Mouse (Mus musculus): ENCODE data around the gene Map4k3.

Gene Map4k3

DNA sequence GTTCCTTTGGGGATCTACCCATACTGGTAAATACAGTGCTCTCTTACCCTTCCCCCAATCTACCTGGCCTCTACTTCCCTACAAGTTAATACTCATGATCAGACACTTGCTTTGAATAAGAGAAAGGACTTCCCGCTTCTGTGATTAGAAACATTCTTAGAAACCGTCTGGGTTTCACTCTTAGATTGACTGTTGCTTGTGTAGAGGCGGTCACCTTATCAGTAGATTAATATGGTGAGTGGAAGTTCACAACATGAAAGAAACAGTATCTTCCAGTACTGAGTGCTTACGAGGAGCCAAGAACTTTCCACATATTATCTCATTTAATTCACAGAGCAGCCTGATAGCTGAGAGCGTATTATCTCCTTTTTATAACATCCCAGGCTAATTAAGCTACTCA lies 1.5 kb upstream of the Map4k3 start:
- DNase-seq (ENCODE audit: low spot score) = no peak

DNA sequence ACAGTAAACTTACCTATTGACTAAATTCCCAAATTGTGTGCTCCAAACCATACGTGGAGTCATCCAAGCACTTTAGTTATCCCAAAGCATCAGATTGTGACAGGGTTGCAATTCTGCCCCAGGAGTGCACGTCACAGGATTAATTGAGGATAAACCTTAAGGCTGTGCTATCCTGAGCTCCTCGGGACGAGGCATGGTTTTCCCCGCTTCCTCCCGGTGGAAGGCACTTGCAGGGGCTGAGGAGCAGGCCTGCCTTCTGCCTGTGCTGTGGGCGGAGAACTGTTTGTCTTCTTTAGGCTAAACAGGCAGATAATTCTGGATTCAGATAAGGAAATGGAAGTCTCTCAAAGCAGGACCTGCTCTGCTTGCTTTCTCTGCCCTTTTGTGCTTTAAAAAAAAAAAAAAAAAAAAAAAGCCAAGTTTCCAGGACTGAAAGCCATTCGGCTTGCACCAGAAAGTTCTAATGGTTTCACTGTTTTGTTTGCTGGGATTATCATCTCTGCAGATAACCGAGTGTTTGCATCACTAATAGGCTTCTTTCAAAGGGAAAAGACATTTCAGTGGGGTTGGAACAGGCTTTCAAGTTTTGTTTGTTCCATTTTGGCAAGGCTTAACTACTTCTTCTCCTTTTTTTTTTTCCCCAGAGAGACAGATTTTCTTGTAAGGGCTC lies 930 bp upstream of the Map4k3 start:
- DNase-seq (ENCODE audit: low spot score) = no peak

DNA sequence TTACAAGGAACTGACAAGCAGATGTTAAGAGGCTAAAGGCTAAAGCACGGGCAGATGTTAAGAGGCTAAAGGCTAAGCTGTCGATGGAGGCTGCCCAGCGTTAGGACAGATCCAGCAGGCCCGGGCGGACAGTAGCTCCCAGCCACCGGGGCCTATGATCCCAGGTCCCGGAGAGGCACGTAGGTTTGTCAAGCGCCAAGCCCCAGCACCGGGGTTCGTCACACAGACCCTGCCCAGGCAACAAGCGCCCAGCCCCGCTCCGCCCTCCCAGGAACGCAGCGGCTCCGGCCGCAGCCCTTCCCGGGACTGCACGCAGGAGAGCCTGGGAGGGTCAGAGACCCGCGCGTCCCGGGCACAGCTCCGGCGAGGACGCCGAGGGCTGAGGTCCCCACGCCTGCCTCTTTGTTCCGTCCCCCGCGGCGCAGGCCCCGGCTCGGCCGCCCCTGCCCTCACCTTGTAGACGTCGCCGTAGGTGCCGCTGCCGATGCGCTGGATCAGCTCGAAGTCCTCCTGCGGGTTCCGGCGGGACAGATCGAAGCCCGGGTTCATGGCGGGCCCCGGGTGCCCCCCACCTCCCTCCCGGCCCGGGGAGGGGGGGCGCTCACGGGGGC lies 839 bp downstream of the Map4k3 start:
- DNase-seq (ENCODE audit: low spot score) = peak; percentile 32

DNA sequence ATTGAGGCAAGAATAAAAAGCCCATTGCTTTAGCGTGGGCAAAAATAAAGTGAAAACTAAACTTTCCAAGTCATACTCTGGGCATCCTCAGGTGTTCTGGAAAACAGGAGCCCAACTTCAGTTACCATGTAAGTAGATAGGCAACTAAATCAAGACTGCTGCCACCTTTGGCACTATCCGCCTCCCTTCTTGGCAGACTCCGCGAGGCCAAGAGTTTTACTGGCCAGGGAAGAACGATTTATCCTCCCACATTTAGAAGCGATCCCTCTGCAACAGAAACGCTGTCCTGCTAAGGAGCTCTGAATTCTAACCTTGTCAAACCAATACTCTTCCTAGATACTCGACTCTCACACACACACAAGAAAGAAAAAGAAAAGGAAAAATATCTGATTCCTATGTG lies 1.5 kb downstream of the Map4k3 start:
- no peak for DNase-seq (ENCODE audit: low spot score)

DNA sequence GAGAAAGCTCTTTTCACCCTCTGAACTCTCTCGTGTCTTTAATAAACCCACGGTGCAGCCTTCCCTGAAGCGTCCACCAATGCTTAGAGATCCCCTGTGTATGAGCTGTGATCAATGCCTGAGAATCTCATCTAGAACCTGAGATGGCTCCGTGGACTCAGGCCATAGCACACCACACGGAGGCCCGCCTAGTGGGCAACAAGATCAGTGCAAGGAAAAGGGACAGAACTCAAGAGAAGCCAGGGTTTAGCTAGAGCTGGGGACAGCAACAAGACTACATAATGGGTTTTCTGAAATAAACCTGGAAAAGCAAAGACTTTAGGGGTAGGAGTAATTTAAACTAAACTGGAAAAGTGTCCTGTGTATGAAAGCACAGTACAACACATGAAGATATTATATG lies 5.2 kb downstream of the Map4k3 start:
- no peak for DNase-seq (ENCODE audit: low spot score)

DNA sequence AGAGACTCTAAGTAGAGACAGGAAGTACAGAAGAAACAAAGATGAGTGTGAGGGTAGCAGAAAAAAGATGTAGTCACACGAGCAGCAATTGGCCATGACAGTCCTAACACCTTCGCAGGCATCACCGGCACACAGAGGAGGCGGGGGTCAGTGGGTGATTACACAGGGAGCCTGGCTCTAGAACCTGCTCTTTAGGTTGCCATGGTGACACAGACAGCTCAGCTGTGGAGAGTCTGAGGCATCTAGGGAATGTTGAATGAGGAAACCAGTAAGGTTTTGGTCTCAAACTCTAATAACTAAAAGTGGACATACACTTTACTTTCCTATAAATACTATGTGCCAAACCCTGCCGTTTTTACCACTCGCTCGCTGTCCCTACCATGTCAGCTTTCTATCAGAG lies 6.6 kb downstream of the Map4k3 start:
- DNase-seq (ENCODE audit: low spot score) = no peak

DNA sequence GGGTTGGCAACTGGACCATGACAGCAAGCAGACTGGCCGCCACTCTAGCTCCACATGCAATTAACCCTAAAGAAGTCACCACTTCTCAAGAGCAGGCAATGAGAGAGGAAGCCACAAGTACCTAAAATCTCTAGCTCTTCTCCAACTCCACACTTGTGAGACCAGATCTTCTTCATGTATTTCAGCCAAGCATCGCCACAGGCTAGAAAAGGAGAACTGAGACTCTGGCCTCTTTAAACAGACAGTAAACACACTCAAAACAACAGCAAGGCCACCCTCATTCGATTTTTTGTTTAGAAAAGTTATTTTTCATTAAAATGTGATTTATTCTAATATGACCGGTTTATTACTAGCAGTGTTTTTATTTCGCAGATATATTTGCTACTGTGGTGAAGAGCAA lies 9.0 kb downstream of the Map4k3 start:
- DNase-seq (ENCODE audit: low spot score) = no peak

DNA sequence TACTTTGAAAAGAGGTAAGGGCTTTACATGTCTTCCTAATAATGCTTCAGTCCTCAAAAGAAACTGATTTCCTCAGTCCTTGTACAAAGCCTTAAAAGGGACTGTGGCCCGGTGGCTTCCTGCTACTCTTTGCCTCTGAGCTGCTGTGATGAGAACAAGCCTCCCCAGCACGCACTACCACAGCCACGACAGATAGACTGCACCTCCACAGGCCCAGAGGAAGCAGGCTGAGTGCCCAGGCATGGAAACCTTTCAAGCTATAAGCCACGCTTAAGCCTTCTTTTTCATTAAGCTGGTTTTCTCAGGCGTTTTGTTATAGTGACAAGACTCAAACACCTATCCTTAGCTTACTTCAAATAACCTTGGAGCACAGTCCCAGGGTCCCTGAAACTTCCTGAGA lies 10.0 kb downstream of the Map4k3 start:
- no peak for DNase-seq (ENCODE audit: low spot score)

DNA sequence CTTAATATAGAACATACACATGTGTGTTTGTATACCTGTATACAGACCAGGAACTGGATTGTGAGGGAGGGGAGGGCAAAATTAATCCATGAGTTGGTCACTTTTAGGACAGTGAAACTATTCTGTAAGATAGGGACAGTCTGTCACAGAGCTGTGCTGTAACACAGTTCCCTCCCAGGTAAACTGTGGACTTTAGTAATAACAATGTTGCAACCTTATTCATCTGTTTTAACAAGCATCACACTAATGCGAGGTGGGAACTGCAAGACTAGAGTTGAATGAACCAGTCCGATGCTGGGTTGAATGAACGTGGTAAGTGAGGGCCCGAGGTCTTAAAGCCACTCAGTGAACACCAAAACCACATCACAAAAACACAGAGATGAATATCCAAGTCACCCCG lies 14.7 kb downstream of the Map4k3 start:
- DNase-seq (ENCODE audit: low spot score) = no peak

DNA sequence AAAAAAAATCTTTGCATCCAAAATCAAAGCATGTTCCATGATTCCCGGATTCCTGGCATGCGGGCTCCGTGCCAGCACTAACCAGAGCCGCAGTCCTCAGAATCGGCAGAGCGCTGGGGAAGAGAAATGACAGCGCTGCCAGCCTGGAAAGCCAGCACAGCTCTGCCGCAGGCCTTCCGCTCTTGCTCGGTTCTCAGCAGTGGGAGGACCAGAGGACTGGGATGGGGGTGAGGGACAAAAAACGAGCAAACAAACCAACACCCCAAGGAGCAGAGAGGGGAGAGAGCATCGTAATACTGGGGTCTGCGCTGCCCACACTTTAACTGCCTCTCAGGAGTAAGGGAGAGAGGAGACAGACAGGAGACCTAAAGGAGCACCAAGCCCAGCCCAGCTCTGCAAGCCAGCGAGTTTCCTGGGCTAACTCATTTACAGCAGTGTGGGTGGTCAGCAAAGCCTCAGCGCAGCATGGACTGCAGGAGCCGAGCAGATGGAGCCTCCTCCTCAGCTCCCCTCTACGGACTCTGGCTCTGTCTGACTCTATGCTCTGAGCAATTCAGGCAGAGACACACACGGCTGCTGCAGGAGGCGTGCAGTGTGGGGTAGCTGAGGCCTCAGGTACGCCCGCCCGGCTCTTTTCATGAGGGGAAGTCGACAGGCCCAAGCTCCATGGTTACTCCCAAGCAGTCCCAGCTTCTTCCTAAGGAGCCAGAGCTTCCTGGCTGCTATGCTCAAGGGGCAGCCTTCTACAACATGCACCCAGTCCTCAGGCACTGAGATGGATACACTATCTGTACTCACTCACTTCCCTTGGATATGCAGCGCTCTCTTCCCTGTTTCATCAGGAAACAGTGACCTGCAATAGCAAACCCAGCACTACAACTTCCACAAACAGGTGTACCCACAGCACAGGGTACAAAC lies 18.1 kb downstream of the Map4k3 start:
- DNase-seq (ENCODE audit: low spot score) = peak; percentile 49

DNA sequence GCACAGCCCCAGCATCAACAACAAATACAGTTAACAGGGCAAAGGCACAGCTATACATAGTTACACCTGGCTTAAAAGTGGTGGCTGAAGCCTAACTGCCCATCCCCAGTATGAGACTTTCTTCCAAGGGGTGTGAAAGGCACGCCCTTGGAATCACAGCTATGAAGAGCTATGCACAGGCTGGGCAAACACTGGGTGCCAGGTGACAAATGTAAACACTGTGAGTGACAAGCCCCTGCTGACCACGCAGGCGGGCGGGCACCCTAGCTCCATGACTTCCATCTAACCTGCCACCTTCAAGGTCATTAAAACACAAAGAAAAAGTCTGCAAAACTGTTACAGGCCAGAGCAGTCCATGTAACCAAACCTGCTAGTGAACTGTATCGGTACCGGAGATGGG lies 19.5 kb downstream of the Map4k3 start:
- DNase-seq (ENCODE audit: low spot score) = no peak

DNA sequence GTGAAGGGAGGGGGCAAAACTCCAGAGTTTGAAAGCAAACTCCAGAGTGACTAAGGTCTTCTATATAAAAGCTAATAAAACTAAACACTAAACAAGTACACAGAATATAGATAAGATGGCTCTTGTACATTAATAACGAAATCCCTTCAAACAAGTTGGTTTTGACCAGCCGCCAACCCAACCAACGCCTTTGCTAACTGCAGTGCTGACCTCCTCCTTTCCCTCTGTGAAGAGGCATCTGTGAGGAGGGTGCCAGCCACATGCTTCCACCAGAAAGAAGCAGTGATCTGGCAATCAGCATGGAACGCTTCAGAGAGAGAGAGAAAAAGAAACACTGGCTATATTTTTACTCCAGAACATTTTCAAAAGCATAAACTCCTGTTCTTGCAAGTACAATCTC lies 21.1 kb downstream of the Map4k3 start:
- peak; percentile 69 for DNase-seq (ENCODE audit: low spot score)

DNA sequence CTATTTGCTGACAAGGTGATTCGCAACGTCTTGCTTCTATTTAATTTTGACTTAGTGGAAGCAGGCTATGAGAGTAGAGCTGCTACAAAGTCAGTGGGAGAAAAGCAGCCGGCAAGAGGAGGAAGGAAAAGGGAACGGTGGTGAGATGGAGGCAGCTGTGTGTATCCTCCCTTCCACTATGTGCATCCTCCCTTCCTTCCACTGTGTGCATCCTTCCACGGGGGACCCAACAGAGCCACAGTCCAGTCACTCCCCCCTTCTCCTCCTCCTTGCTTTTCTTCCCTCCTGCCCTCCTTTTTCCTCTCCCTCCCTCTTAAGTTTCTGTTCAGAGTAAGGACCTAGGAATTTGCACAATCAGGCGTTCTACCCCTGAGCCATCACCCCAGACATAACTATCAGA lies 21.7 kb downstream of the Map4k3 start:
- no peak for DNase-seq (ENCODE audit: low spot score)

DNA sequence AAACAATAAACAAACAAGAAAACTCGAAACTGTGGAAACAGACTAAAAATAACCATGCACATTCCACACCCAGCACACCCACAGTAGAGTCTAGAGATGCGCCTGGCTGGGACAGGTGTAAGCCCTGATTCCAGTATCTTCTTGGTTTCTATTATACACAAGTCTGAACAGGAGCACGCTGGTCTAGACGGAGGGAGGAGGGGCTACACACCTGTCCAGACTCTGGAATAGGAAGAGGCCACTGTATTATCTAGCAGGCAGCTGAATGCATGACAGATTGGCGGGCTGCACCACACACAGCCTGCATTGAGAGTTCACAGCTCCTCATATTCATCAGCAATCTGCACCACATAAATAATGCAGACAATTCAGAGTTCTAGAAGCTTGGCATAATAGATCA lies 26.6 kb downstream of the Map4k3 start:
- DNase-seq (ENCODE audit: low spot score) = no peak

DNA sequence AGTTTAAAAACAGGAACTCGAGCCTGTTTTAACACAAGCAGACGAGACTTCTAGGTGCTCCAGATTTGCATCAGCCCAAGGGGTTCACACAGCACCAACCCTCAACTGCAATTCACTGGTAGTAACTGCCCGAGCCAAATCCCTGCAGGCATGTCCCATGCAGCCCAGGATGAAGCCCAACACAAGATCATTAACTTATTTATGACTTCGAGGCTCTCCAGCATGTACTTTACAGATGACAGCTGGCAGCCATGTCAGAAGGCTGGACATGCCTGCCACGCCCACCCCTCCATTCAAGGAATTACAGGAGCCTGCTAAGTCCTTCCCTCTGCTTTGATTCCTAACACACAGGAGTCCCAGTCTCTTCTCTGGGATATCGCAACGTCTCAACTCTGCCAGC lies 29.4 kb downstream of the Map4k3 start:
- no peak for DNase-seq (ENCODE audit: low spot score)

DNA sequence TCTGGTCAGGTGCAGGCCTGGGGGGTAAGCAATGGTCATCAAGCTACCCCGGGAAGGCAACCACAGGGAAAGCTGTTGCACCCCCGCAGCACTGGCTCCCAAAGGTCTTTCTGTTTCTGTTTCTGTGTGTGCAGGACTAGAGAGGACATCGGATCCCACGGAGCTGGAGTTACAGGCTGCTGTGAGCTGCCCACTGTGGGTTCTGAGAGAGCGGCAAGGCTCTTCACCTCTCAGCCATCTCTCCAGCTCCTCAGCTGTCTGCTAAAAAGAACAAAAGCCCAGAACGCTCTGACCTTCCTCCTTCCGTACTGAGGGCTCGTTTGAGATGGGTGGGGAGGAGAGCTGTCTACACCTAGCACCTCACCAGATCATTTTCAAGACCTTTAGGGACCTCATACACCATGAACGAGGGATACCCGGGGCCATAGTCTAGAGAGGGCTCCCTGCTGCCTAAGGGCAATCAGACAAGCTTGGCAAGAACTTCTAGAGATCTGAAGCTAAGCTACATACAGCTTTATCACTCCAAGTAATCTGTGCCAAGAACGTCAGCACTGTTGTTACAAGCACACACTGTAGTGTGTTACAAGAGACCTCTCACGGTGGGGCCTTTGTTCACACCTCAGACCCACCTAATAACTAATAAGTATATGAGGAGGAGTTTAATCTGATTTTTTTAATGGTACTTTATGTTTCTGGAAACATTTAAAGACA lies 29.9 kb downstream of the Map4k3 start:
- no peak for DNase-seq (ENCODE audit: low spot score)

DNA sequence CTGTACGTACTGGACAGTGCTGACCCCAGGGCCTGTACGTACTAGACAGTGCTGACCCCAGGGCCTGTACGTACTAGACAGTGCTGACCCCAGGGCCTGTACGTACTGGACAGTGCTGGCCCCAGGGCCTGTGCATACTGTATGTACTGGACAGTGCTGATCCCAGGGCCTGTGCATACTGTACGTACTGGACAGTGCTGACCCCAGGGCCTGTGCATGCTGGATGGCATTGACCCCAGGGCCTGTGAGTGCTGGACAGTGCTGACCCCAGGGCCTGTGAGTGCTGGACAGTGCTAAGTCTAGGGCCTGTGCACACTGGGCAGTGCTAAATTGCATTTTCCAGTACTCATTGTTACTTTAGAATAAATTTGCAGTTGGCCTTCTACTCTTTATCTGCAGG lies 31.3 kb downstream of the Map4k3 start:
- no peak for DNase-seq (ENCODE audit: low spot score)

DNA sequence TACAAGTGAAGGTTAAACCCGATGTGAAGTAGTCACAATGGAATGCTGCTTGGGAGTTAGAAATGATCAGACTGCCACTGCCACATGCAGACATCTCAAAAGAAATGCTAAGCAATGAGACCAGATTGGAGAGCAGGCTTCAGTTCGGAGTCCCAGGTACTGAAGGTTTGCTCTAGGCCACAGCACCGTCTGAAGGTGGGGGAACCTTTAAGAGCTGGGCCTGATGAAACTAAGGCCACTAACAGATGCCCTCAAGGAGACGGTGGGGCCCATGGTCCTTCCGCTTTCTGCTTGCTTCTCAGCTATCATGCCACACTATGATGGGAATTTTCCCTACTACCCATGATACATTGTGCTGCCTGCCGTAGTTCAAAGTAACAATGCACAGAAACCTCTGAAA lies 32.1 kb downstream of the Map4k3 start:
- no peak for DNase-seq (ENCODE audit: low spot score)

DNA sequence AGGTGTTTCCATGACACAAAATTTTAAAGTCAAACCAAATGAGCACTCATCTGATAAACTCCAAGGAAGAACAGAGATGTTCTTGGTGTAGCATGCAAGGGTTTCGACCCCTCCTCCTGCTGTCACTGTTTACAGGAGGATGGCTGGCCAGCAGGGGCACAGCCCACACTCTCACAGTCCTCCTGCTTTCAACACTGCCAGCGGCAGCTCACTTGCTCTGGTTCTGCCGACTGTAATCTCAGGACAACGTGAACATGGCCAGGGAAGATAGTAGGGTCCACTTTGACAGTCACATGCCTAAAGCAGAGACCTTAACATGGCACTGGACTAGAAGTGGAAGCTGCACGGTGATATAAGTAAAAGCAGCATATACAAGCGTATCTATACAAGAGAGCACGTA lies 34.6 kb downstream of the Map4k3 start:
- no peak for DNase-seq (ENCODE audit: low spot score)

DNA sequence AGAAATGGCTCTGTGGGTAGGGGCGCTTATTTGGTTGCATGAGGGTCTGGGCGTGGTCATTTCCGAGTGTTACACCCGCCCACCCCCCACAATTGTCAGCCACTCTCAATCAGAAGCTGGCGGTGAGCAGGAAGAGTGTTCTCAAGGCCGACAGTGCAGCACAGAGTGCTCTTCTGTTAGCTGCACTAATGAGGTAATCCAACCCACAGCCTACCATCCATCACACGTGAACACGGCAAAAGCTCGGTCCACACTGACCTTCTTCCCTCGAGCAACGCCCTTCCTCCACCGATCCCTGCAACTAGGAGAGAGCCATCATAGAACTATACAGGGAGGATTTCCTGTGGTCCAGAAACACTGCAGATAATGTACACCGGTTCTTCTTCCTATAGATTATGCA lies 36.1 kb downstream of the Map4k3 start:
- no peak for DNase-seq (ENCODE audit: low spot score)

DNA sequence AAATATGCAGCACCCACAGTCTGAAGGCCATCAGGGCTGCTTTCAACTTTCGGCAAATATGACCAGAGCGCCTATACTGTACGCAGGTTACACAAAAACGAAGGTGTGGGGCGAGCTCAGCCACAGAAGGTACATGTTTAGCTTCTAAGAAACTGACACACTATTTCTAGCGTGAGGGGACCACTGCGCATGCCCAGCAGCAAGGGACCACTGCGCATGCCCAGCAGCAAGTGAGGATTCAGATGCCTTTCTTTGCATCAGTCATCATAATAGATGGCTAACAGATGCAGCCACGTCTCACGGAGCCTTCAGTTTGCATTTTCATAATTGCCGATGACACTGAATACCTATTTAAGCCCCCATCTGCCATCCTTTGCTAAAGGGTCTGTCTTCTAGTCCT lies 39.6 kb downstream of the Map4k3 start:
- no peak for DNase-seq (ENCODE audit: low spot score)

DNA sequence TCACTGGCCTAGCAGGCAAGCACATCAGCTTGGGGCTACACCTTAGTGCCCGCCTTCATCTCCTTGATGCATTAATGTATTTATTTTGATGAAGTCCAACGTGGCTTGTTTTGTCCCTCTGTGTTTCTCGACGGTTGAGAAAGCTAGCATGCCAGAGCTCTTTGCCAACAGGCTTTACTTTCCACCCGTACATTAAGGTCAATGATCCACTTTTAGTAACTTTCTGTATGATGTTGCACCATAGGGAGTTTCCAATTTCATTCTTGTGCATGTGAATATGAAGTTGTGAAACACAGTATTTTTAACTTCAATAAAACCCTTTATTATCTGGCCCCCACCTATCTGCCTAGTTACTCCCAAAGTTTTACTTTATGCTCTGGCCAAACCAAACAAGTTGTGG lies 42.2 kb downstream of the Map4k3 start:
- no peak for DNase-seq (ENCODE audit: low spot score)
